Mouse (Mus musculus): Measurements from ENCODE around the gene Aip.
"Not testable (repeated sequence)": the region's sequence is repeated elsewhere in the genome, so short reads cannot be mapped to it uniquely, and the experiment has no call there.

Gene Aip

DNA sequence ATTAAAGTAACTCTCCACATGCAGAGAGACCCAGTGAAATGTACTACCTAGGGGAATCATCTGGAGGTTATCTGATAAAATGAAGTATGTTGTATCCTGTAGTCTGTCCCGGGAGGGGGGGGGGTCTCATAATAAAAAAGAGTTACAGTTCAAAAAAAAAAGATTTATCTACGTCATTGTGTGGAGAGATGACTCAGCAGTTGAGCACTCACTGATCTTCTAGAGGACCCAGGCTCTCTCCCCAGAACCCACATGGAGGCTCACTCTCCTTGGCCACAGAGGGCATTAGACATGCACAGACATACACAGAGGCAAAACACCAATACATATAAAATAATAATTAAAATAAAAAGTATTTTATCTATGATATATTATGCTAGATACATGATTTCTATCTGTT is 34.3 kb downstream of the Aip start:
- DNase-seq (ENCODE audit: low read depth): no peak

DNA sequence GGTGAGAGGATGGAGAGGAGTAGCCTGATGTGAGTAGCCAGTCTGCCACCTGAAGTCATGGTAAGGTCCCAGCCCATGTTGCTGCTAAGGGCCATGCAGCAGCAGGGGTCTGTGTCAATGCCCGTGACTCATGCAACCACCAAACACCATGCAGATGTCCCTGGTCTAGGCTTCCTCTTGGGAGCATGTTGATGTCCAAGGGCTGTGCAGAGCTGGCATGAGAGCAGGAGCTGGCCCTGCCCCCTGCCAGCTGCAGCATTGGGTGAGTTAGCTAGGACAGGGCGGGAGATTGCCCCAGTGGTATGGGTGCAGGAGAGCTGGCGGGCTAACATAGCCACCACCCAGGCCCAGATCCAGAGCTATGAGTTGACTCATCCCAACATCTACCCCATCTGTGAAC is 35.2 kb downstream of the Aip start:
- DNase-seq (ENCODE audit: low read depth): no peak

DNA sequence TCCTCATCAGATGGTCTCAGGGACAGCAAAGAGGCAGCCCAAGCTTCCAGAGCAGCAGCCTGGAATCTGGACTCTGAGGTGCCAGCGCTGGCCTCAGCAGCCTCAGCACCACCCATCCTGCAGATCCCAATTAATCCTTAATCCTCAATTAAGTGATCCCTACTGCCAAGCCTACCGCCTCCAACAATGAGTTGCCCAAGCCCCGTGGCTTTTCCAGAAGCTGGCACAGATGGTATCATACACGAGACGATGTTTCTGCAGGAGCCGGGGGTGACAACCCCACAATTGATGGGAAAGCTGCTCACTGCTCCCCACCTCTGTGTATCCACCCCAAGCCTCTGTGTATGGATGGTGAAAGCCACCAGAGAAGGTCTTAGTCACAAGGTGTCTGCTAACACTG is 36.5 kb downstream of the Aip start:
- no peak for DNase-seq (ENCODE audit: low read depth)

DNA sequence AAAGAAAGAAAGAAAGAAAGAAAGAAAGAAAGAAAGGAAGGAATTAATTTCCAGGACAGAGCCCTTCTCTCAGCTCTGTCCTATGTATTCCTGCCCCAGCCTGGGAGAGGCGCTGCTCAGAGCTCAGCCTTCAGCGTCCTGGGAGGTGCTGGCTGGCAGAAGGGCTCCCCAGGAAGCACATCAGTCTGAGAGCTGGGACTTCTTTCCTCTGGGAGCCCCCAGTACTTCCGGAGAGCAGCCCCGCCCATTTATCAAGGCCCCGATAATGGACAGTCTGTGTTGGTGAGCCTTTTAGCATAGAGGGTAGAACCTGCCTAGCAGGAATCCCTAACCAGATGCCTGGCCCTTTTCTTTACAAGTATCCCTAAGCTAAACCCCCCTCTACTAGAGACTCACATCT is 37.5 kb downstream of the Aip start:
- no peak for DNase-seq (ENCODE audit: low read depth)

DNA sequence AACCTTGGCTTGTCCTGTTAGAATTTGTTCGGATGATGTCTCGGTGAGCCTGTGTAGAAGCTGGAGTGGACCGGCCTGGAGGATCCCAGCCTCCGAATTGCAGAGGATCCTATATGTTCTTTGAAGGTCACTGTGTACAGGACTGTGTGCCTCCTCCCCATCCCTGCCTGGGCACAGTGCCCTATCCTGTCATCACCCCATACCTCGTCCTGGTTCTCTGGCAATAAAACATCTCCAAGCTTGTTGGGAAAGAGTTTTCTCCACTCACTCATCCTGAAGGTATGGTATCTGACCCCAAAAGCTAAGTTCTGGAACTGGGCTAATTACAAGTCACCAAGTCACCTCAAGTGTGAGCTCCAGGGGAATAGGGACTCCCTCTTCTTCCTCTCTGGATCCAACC is 38.6 kb downstream of the Aip start:
- no peak for DNase-seq (ENCODE audit: low read depth)

DNA sequence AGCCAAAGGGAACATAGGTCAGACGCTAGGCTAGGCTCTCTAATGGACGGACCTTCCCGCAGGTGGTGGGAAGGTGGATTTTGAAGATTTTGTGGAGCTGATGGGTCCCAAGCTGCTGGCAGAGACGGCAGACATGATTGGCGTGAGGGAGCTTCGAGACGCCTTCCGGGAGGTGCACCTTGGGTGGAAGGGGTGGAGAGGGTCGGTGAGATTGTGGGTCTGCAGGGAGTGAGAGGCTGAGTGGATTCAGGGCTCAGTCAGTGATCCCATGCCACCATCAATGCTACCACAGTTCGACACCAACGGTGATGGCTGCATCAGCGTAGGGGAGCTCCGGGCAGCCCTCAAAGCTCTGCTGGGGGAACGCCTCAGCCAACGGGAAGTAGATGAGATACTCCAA is 39.5 kb downstream of the Aip start:
- no peak for DNase-seq (ENCODE audit: low read depth)

DNA sequence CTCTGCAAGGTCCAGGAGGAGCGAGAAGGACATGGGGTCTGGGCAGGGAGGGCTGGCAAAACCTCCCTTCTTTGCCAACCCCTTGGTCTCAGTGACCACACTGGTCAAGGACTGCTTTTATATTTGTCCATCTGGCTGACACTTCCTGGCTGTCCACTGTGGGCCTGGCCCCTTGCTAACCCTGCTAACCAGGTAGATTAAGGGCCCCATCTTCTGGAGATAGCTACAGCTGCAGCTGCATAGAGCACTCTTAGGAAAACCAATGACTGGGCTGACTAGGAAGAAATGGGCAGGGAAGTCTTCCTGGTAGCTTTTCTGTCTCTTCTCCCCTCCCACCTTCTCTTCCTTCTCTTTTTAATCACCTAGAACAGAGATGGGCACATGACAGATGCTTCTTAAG is 40.7 kb downstream of the Aip start:
- DNase-seq (ENCODE audit: low read depth): no peak

DNA sequence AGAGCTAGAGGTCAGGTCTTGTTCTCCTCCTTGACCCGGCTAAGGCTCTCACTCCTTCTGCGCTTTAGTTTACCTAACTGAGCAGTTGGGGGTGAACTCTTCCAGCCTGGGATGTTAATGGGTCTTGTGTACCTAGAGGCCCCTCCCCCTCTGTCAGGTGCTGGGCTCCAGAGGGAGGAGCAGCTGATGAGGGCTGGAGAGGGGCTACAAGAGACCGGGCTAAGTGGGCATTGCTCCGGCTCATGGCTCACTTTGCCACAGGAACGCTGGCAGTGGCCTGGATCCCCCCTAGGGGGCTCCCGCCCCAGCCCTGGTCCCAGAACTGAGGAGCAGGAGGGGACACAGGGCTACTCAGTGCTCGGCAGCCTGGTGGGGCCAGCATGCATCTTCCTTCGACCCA is 41.8 kb downstream of the Aip start:
- DNase-seq (ENCODE audit: low read depth): no peak

DNA sequence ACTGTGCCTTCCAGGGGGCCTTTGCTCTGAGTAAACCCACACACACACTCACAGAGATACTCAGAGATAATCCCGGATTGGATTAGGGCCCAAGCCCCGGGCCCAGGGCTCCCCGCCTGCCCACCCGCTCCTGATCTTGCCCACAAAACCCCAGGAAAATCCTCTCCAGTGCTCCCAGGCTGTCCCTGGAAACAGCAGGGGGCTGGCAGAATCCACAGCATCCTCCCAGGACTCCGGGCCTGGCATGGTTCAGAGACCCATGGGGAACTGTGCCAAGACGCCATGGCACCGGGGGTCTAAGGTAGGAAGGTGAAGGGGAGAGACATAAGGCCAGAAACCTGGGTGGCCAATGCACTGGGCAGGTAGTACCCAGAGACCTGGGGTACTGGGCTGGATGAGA is 42.3 kb downstream of the Aip start:
- DNase-seq (ENCODE audit: low read depth): no peak

DNA sequence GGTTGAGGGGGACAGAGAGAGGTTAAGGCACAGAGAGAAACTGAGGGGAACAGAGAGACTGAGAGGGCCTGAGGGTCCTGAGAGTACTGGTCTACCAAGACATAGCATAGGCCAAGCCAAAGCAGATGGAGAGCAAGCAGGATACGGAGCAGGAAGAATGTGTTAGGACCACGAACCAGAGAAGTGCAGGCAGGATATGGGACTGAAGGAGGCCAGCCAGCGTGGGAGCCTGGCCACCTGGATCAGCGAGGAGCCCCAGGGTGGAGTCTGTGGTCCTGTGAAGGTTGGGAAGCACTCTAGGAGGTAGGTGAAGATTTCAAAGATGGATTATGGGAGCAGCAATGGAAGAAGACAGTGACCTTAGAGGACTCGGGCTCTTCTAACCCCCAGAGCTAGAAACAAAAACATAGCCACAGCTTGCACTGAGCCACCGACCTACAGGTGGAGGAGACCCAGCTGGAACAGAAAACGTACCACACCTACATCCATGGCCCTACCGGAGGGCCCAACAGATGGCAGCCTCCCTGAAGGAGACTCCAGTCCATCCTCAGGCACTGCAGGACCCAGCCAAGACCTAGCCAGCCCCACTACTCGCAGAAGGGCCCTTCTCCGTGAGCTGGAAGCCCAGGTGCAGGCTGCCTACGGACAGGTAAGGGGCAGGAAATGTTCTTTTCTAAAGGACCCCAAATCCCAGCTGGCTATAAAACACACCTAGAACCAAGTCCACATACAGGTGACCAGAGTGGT is 43.3 kb downstream of the Aip start:
- no peak for DNase-seq (ENCODE audit: low read depth)

DNA sequence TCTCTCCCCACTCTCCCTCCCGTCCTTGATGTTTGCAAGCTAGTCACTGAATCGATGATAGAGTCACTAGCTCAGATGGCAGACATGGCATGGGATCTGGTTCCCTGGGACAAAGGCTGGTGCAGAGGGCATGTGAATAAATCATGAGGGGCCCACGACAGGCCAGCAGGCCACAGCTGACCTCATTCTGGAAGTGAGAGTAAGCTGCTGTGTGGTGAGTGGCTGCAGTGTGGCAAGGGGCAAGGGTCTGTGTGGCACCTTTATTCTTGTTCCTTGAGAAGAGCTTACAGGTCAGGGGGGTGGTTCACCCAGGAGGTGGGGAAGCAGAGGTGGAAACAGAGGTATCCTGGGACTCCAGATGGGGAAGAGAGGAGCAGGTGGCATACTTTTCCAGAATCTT is 44.3 kb downstream of the Aip start, which contains the start of gene Cabp2:
Gene Cabp2 (plus strand): TSS at position 185 of the 400 bp plus-strand sequence.
- DNase-seq (ENCODE audit: low read depth): no peak

DNA sequence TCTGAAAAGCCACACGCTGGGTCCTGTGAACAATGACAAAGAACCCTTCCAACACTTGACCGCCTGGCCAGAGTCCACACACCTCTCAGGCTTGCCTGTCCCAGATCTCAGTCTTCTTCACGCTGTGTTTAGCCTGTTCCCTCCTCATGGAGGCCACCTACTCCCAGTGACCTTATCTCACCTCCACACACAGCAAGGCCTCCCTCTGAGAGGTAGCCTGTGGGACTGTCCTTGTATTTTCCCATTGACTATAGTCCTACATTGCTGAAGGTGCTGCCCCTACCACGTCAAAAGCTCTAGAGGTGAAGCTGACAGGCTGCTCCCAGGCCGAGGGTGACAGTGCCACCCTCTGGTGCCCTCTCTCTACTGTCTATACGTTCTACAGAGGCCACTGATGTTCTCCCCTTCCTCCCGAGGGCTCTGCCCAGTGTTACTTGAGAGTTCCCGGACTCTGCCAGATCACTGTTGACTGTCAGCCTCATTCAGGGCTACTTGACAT is 45.1 kb downstream of the Aip start:
- DNase-seq (ENCODE audit: low read depth): no peak

DNA sequence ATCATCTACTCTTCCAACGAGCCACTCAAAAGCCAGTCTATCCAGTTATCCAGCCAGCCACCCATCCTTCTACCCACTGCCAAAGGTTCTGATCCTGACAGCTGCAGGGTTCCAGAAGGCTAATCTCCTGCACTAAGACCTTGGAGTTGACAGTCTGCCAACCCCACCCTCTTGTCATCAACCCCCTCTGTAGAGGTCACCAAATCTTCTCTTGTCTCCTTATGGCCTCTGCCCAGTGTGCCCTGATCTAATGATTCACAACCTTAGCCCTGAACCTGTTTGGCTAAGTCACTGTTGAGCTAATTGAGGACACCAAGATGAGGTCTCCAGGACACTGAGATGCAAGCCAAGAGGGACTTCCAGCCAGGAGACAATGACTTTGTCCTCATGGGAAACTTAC is 46.1 kb downstream of the Aip start:
- no peak for DNase-seq (ENCODE audit: low read depth)

DNA sequence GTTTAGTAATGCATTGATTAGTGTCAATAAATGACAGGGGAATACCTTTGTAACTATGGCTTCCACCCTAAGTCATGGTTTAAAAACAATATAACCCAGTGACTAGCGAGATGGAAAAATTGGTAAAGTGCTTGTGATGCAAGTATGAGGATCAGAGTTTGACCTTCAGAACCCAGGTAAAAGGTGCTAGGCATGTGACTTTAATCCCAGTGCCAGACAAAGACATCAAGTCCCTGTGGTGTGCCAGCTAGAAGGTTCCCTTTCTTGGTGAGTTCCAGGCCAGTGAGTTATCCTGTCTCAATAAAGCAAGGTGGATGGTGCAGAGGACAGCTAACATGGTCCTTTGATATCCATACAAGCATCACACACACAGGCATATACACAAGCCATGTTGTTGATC is 50.1 kb downstream of the Aip start:
- DNase-seq (ENCODE audit: low read depth): no peak

DNA sequence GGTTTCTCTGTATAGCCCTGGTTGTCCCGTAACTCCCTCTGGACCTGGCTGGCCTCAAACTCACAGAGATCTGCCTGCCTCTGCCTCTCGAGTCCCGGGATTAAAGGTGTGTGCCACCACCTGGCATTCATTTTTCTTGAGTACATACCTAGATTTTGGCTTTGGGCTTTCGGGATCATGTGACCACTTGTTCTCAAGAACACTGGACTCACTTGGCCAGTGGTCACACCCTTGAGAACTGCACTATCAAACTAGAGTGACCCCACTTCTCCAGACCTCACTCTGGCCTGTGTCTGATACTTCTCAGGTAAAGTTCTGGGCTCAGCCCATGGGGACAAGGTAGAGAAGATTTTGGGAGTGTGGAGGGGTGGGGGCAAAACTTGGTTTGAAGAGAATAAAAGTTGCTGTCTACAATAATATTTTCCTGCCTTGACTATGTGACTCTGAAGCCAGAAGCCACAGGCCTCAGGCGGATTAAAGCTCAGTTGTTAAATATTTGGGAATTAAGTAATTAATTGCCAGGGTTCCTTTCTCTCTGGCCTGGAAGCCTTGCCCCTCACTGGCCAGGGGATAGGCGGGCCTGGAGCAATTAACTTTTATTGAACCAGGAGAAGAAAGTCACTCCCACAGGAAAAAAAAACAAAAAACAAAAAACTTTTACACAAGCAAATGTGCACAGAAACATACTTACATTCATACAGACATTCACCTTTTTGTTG is 52.8 kb downstream of the Aip start:
- DNase-seq (ENCODE audit: low read depth): no peak

DNA sequence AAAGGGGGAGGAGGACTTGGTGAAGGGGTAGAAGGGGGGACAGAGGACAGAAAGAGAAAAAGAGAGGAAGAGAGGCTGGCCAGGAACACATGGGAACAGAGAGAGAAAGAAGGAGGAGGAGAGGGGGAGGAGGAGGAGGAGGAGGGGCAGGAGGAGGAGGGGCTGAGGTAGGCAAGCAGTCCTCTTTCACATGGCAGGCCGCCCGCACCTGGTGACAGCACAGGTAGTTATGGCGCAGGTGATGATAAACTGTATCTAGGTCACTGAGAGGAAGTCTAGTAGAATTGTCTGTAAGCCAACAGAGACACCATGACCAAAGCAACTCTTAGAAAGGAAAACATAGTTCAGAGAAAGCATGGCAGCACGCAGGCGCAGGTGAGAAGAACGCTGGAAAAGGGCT is 54.3 kb downstream of the Aip start:
- no peak for DNase-seq (ENCODE audit: low read depth)

DNA sequence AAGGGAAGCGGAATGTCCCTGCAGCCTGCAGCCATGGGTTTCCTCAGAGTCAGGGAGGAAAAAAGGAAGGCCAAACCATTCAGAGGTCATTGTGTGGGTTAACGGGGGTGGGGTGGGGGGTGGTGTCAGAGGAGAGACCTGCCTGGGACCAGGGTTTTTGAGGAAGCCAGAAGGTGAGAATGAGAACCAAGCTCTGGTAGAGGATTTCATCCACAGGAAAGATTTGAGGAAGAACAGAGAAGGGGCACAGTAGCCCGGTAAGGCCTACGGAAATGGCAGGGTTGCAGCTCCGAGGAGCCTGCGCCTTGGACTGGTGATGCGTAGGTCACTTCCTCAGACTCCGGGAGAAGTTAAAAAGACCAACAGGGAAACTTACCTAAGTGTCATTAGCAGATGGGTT is 54.9 kb downstream of the Aip start:
- no peak for DNase-seq (ENCODE audit: low read depth)

DNA sequence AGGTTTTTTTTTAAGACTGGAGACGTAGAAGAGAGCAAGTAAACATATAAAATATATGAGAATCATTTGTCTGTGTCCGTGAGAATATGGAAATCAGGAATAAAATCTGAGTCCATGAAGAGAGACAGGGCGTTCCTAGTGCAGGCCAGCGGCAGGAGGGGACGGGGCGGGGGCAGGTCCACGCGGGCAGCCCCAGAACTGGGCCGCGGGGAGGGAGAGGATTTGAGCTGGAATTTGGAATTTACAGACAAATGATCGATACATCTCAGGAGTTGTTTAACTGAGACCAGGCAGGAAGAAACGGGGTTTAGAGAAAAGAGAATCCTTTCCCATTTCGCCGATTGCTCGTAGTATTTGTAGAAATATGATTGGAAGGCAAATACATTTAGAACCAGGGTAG is 55.3 kb downstream of the Aip start:
- no peak for DNase-seq (ENCODE audit: low read depth)

DNA sequence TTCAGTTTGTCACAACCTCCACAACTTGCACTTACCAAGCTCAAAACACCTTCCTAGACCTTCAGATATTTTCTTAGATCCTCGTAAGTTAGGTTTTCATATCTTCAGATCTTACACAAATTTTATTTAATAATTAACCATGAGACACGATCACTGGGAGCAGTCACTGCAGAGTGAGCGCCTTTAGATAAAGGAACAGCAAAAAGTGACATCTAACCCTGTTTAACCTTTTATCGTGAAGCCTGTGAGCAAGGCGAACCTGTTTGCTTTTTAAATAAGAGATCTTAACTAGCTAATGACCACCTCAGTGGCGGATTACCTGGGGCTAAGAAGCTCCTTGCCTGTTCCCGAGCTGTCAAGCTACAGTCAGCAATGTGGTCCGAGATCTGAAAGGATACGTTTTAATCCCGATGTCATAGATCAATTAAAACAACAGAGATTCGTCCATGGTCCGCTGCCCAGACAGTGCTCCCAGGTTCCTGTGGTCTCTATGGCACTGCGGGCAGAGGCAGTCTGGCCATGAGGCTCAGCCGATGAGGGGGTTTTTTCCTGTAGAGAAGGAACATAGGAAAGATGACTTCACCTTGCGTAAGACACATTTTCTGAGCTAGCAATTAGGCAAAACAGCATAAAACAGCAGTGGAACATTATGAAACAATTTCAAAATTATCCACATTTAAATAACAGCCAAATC is 56.8 kb downstream of the Aip start:
- no peak for DNase-seq (ENCODE audit: low read depth)

DNA sequence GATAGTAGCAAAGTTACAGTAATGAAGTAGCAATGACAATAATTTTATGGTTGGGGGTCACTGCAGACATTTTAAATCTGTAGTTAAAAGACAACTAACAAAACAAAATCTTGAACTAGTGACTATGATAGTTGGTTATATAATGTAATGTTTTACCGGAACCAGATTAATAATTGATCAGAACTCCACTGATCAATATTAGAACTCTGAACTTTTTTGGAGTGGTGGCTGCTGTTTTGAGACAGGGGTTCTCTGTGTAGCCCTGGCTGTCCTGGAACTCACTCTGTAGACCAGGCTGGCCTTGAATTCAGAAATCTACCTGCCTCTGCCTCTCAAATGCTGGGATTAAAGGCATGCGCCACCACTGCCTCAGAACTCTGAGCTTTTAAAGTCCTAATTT is 57.4 kb downstream of the Aip start:
- not testable (repeated sequence) for DNase-seq (ENCODE audit: low read depth)

DNA sequence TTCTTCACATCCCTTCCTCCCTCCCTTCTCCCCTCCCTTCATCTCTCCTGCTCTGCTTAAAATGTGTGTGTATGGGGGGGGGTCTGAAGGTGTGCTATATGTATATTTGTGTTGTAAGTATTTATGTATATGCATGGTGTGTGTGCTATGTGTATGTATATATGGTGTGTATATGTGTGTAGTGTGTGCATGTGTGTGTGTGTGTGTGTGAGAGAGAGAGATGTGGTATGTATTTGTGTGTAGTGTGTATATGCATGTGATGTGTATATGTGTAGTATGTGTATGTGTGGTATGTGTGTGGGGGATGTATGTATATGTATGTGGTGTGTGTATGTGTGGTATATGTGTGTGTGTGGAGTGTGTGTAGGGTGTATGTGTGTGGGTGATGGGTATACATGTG is 58.8 kb downstream of the Aip start:
- DNase-seq (ENCODE audit: low read depth): no peak

DNA sequence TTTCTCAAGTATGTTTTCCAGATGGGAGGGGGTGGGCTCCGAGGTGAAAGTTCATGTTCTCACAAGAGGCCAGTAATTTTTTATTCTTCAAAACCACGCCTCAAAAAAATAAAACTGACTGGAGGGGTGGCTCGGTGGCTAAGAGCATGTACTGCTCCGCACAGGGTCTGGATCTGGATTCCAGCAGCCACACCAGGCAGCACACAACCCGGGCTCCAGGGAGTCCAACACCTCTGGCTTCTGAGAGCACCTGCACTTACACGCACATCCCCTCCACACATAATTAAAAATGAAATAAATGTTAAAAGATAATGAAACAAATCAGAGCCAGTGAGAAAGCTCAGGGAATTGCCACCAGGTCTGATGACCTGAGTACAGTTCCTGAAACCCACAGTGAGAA is 59.4 kb downstream of the Aip start:
- DNase-seq (ENCODE audit: low read depth): no peak

DNA sequence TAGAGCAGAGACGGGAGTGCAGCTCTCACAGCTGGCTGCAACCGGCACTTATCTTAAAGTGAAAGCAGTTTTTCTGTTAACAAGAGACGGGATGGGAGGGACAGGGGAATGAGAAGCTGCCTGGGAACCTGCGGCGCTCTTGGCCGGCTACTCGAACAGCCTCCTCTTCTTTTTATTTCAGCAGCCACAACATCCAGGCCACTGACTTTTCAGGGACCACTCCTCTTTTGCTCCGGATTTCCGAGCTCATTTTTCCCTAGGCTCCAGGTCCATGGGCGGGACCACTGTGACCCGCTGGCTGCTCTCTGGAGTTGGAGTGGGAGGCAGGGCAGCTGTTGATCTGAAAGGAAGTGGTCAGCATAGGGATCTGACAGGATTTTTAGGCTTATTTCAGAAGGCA is 61.2 kb downstream of the Aip start:
- DNase-seq (ENCODE audit: low read depth): not testable (repeated sequence)
